Mouse (Mus musculus): Measurements from ENCODE around the gene Stard8. TPM values are rescaled to one million over a fixed set of nuclear protein-coding genes. Genes with fewer than 3 reads are reported as not detected.

The Stard8 gene
- total RNA-seq, 1 experiment = 7.8 TPM

DNA sequence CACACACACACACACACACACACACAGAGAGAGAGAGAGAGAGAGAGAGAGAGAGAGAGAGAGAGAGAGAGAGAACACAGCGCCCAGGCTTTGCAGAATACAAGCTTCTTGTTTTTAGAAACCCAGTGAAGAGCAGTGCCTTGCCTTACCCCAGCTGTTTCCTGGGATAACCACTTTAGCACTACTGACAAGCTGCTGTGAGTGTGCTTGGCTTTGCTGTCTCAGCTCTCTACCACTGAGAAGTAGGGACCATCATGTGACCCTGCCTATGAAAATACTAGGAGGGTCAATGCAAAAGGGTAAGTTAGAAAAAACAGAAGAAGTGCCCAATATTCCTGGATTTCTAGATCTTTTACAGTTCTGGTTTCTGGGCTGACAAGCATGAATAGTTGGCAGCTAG lies 20.9 kb downstream of the Stard8 start:
- no peak for TF ChIP-seq ZC3H11A (IDR thresholded peaks at IDR 0.05; ENCODE audit: borderline replicate concordance, low read depth, low read length)
- TF ChIP-seq HCFC1 (IDR thresholded peaks at IDR 0.05; ENCODE audit: borderline replicate concordance, insufficient read depth, low read length) = no peak
- no peak for TF ChIP-seq MAFK (IDR thresholded peaks at IDR 0.05; ENCODE audit: insufficient read depth, low read depth, low read length)
- no peak for TF ChIP-seq ZNF384 (IDR thresholded peaks at IDR 0.05; ENCODE audit: low read depth, low read length)
- no peak for TF ChIP-seq CHD2 (IDR thresholded peaks at IDR 0.05; ENCODE audit: low read depth, low read length)
- Histone ChIP-seq H3K9ac (ENCODE audit: insufficient read depth, low read depth, low read length, poor library complexity, severe bottlenecking) (no peak overlapping the region), H3K9me3 (ENCODE audit: control insufficient read depth, insufficient read depth, low read depth, low read length) (no peaks in the 10 kb centered on the region)

DNA sequence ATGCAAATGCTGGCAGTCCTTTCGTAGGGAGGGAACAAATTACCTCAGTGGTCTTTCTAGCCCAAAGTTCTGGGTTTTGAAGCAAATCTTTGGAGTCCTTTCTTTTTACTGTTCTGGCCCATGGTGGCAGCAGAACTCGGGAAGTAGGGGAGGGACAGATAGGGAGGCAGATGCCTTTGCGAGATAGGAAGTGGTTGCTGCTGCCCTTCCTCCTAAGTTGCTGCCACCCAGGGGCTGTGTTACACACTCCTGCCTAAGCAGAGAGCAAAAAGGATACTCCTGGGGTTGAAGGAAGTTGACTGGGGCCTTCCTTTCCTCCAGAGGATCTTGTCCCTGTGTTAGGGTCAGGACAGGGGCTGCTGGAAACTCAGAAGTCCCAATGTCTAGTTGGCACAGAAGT lies 32.4 kb downstream of the Stard8 start:
- no peak overlapping the region for H3K4me3 ChIP-seq (ENCODE audit: insufficient read depth in 1 of 2, low read depth in 1 of 2, low read length in 2 of 2, poor library complexity in 1 of 2, severe bottlenecking in 1 of 2)
- no peak for DNase-seq (ENCODE audit: low read depth, low spot score)
- TF ChIP-seq ZNF384 (IDR thresholded peaks at IDR 0.05; ENCODE audit: low read depth, low read length) (no peak), CHD2 (IDR thresholded peaks at IDR 0.05; ENCODE audit: low read depth, low read length) (no peak), MAFK (IDR thresholded peaks at IDR 0.05; ENCODE audit: insufficient read depth, low read depth, low read length) (no peak), HCFC1 (IDR thresholded peaks at IDR 0.05; ENCODE audit: borderline replicate concordance, insufficient read depth, low read length) (no peak), ZC3H11A (IDR thresholded peaks at IDR 0.05; ENCODE audit: borderline replicate concordance, low read depth, low read length) (no peak)
- no peak overlapping the region for H3K9ac ChIP-seq (ENCODE audit: insufficient read depth, low read depth, low read length, poor library complexity, severe bottlenecking)
- no peaks in the 10 kb centered on the region for H3K36me3 ChIP-seq (ENCODE audit: control insufficient read depth, insufficient read depth, low read length, poor library complexity, severe bottlenecking)
- no peak overlapping the region for H3K27ac ChIP-seq (ENCODE audit: insufficient read depth, low read depth, low read length, poor library complexity, severe bottlenecking)
- no peaks in the 10 kb centered on the region for H3K4me1 ChIP-seq (ENCODE audit: control insufficient read depth in 2 of 2, insufficient read depth in 2 of 2, low read length in 2 of 2, poor library complexity in 1 of 2)
- H3K9me3 ChIP-seq (ENCODE audit: control insufficient read depth, insufficient read depth, low read depth, low read length) = no peaks in the 10 kb centered on the region
- in situ Hi-C loops (cut with MboI; ENCODE audit: low sequenced_read_pairs in 2 of 2, unreplicated experiment in 2 of 2) = no loop called here

More for the DNA sequence above, 20.9 kb downstream of the Stard8 start:
- Histone ChIP-seq H3K36me3 (ENCODE audit: control insufficient read depth, insufficient read depth, low read length, poor library complexity, severe bottlenecking) (no peaks in the 10 kb centered on the region), H3K27ac (ENCODE audit: insufficient read depth, low read depth, low read length, poor library complexity, severe bottlenecking) (no peak overlapping the region), H3K4me1 (ENCODE audit: control insufficient read depth in 2 of 2, insufficient read depth in 2 of 2, low read length in 2 of 2, poor library complexity in 1 of 2) (no peaks in the 10 kb centered on the region), H3K4me3 (ENCODE audit: insufficient read depth in 1 of 2, low read depth in 1 of 2, low read length in 2 of 2, poor library complexity in 1 of 2, severe bottlenecking in 1 of 2) (no peak overlapping the region)
- no peak for DNase-seq (ENCODE audit: low read depth, low spot score)
- in situ Hi-C loops (cut with MboI; ENCODE audit: low sequenced_read_pairs in 2 of 2, unreplicated experiment in 2 of 2) = no loop called here

DNA sequence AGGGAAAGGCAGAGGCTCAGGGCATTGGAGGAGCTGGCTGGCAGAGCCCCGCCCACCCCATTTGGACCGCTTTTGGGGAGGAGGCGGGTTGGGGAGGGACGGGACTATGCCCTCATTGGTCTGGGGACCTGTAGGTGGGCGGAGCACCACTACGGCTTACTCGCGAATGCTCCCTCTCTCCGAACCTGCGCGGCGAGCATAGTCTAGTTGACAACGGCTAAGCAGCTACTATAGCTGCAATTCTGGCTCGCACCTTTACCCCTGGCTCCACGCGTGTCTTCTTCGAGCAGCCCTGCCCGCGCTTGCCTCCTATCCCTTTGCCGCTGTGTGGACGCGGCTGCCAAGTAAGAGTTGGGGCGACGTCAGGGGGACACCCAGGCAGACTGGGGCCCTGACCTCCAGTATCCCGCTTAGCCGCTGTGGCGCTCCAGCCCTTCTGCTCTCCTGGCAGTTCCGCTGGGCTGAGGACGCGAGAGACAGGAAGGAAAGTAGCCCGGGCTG lies 39.5 kb downstream of the Stard8 start:
- in situ Hi-C loops (cut with MboI; ENCODE audit: low sequenced_read_pairs in 2 of 2, unreplicated experiment in 2 of 2) = no loop called here
- no peaks in the 10 kb centered on the region; a peak in 1 of 4 replicates for H3K4me1 ChIP-seq (ENCODE audit: control insufficient read depth in 2 of 2, insufficient read depth in 2 of 2, low read length in 2 of 2, poor library complexity in 1 of 2)
- DNase-seq (ENCODE audit: low read depth, low spot score) = peak; percentile 69
- H3K27ac ChIP-seq (ENCODE audit: insufficient read depth, low read depth, low read length, poor library complexity, severe bottlenecking) = no peak overlapping the region
- no peaks in the 10 kb centered on the region for H3K36me3 ChIP-seq (ENCODE audit: control insufficient read depth, insufficient read depth, low read length, poor library complexity, severe bottlenecking)
- peak overlapping the region; percentile 75 for H3K9ac ChIP-seq (ENCODE audit: insufficient read depth, low read depth, low read length, poor library complexity, severe bottlenecking)
- TF ChIP-seq ZNF384 (IDR thresholded peaks at IDR 0.05; ENCODE audit: low read depth, low read length) (no peak), MAFK (IDR thresholded peaks at IDR 0.05; ENCODE audit: insufficient read depth, low read depth, low read length) (no peak), CHD2 (IDR thresholded peaks at IDR 0.05; ENCODE audit: low read depth, low read length) (no peak), HCFC1 (IDR thresholded peaks at IDR 0.05; ENCODE audit: borderline replicate concordance, insufficient read depth, low read length) (no peak), ZC3H11A (IDR thresholded peaks at IDR 0.05; ENCODE audit: borderline replicate concordance, low read depth, low read length) (no peak)
- peak overlapping the region; percentile 82 to 83 for H3K4me3 ChIP-seq (ENCODE audit: insufficient read depth in 1 of 2, low read depth in 1 of 2, low read length in 2 of 2, poor library complexity in 1 of 2, severe bottlenecking in 1 of 2)
- no peaks in the 10 kb centered on the region for H3K9me3 ChIP-seq (ENCODE audit: control insufficient read depth, insufficient read depth, low read depth, low read length)

DNA sequence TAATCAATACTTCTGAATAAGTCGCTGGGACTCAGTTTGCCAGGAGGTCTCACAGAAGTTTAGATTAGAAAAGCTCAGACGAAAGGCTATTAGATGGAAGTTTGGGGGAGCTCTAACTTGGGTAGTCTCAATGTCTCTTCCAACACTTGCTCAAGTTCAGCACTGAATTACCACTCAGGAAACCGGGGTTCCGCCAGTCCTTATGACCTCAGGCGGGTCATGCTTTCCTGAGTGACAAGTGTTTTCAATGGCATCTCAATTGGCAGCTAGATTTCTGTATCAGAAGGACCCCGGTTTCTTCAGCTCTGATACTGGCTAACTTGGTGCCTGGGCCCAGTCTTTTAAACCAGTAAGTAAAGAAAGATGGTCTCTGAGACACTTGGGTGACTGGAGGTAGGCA lies 40.2 kb downstream of the Stard8 start:
- no peak for DNase-seq (ENCODE audit: low read depth, low spot score)
- H3K9ac ChIP-seq (ENCODE audit: insufficient read depth, low read depth, low read length, poor library complexity, severe bottlenecking) = peak overlapping the region; percentile 75; the same call in 1 of the 2 replicates

More for the DNA sequence above, 40.2 kb downstream of the Stard8 start:
- Histone ChIP-seq H3K4me3 (ENCODE audit: insufficient read depth in 1 of 2, low read depth in 1 of 2, low read length in 2 of 2, poor library complexity in 1 of 2, severe bottlenecking in 1 of 2) (peak overlapping the region; percentile 82 to 83), H3K9me3 (ENCODE audit: control insufficient read depth, insufficient read depth, low read depth, low read length) (no peaks in the 10 kb centered on the region), H3K36me3 (ENCODE audit: control insufficient read depth, insufficient read depth, low read length, poor library complexity, severe bottlenecking) (no peaks in the 10 kb centered on the region), H3K27ac (ENCODE audit: insufficient read depth, low read depth, low read length, poor library complexity, severe bottlenecking) (no peak overlapping the region), H3K4me1 (ENCODE audit: control insufficient read depth in 2 of 2, insufficient read depth in 2 of 2, low read length in 2 of 2, poor library complexity in 1 of 2) (peaks cover 0 to under 1% of the 10 kb centered on the region in 2 experiments; a peak in 2 of 4 replicates)
- in situ Hi-C loops (cut with MboI; ENCODE audit: low sequenced_read_pairs in 2 of 2, unreplicated experiment in 2 of 2) = no loop called here
- TF ChIP-seq ZC3H11A (IDR thresholded peaks at IDR 0.05; ENCODE audit: borderline replicate concordance, low read depth, low read length) = no peak
- no peak for TF ChIP-seq CHD2 (IDR thresholded peaks at IDR 0.05; ENCODE audit: low read depth, low read length)
- no peak for TF ChIP-seq ZNF384 (IDR thresholded peaks at IDR 0.05; ENCODE audit: low read depth, low read length)
- no peak for TF ChIP-seq HCFC1 (IDR thresholded peaks at IDR 0.05; ENCODE audit: borderline replicate concordance, insufficient read depth, low read length)
- TF ChIP-seq MAFK (IDR thresholded peaks at IDR 0.05; ENCODE audit: insufficient read depth, low read depth, low read length) = no peak

All from ES-E14 (cell line).